1 mouse cellular context compared by ENCODE assay signal in the genomic region with DNA sequence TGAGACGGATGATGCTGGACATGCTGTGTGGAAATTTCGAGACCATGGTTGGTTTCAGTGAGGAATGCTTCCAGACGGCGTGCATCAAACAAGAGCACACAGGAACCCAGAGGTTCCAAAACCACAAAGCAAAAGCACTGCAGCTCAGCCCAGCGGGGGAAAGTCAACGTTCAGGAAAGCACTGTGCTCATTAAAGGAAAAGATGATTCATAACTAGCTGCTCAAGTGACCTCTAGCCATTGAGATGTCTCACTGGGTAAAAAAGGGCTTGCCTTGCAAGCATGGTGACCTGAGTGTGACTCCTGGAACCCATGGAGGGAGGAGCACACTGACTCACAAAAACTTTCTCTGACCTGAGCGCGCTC.
TF ChIP-seq lines count a peak whose summit lies in the region.

No protein-coding gene starts in this region.

TF ChIP-seq in CH12.LX, 34 proteins besides CTCF, POLR2A, EP300 and RAD21 (continued from another document):
- no peak for TF ChIP-seq TBP (conservative IDR thresholded peaks at IDR 0.05; ENCODE audit: low read depth, low read length)
TF ChIP-seq in CH12.LX: peak in this region for 14.
